Mouse (Mus musculus): Measurements from ENCODE around the gene Pnkp. TPM values are rescaled to one million over a fixed set of nuclear protein-coding genes. Genes with fewer than 3 reads are reported as not detected.

The Pnkp gene
- polyA plus RNA-seq, 1 experiment from 2014 or later = 63.4 TPM

DNA sequence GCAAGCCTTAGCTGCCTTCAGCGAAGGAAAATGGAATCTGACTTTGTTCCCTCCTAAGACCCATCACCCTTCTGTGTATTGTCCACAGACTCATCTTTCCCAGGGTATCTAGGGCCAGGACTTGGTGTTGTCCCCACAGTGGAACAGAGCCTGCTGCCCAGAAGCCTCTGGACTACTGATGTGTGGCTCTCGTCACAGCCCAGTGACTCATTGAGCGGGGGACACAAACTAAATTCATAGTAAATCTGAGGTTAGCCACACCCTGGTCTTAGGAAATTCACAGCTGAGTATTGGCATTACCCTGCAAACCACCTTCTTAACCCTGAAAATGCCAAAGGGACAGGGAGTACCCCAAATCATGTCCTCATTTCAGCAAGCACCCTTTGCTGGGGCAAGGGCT is 30.2 kb upstream of the Pnkp start:
- DNase-seq (ENCODE audit: low spot score) = no peak

DNA sequence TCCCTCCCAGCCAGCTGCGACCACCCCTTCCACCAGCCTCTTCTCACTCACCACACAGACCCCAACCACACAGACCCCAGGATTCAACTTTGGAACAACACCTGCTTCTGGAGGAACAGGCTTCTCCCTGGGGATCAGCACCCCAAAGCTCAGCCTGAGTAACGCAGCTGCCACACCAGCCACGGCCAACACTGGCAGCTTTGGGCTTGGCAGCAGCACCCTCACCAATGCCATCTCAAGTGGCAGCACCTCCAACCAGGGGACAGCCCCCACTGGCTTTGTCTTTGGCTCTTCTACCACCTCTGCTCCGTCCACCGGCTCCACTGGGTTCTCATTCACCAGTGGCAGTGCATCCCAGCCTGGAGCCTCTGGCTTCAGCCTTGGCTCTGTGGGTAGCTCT is 28.2 kb upstream of the Pnkp start:
- no peak for DNase-seq (ENCODE audit: low spot score)

- no peak for DNase-seq (ENCODE audit: low spot score)
Observed at GRCm38 (mm10) chr7:44832763-44833162, 24.2 kb upstream of the Pnkp start.

DNA sequence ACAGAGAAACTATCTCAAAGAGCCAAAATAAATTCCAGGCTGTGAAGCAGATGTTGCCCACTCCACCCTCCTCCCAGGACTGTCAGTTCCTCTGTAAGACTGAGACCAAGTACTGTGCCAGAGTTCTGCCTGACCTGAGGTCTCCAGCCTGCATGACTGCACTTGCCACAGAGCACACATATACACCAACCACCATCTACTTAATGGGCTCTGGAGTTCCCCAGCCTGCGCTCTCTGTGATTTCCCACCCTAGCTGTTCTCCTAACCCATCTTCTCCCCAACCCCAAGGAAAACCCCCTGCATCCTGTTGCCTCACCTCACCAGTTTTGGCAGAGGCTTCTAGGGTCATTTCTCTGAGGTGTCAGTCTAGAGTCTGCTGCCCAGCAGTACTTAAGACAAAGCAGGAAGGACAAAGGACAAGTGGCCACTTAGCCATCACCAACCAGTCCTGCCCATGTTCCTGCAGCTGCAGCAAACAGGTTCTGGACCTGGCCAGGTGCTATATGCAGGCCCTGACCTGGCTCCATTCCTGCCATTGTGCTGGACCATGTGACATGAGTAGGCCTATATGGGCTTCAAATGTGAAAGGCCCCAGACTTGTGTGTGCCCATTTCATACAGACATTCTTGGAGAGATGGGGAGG is 21.4 kb upstream of the Pnkp start:
- DNase-seq (ENCODE audit: low spot score) = no peak

DNA sequence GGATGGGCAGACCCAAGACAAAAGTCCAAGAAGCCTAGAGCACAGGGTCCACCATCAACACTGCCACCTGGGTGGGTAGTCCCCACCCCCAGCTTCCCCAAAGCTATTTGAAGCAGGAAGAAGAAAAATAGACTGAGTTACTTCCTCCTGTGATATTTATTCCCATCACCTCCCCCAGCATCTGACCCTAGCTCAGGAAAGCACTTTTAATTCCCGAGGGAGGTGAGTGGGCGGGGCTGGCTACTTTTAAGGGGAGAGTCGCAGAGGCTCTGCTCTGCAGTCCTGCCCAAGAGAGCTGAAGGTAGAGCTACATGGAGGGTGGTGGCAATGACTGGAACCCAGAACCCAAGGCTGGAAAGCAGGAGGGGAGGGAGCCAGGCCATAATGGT is 20.9 kb upstream of the Pnkp start:
- DNase-seq (ENCODE audit: low spot score) = no peak

GRCm38 (mm10) chr7:44836423-44837053 is 20.4 kb upstream of the Pnkp start:
- no peak for DNase-seq (ENCODE audit: low spot score)

- no peak for DNase-seq (ENCODE audit: low spot score)
Observed at GRCm38 (mm10) chr7:44838073-44838472, 18.9 kb upstream of the Pnkp start.

GRCm38 (mm10) chr7:44839171-44839490 is 17.8 kb upstream of the Pnkp start:
- DNase-seq (ENCODE audit: low spot score) = no peak

DNA sequence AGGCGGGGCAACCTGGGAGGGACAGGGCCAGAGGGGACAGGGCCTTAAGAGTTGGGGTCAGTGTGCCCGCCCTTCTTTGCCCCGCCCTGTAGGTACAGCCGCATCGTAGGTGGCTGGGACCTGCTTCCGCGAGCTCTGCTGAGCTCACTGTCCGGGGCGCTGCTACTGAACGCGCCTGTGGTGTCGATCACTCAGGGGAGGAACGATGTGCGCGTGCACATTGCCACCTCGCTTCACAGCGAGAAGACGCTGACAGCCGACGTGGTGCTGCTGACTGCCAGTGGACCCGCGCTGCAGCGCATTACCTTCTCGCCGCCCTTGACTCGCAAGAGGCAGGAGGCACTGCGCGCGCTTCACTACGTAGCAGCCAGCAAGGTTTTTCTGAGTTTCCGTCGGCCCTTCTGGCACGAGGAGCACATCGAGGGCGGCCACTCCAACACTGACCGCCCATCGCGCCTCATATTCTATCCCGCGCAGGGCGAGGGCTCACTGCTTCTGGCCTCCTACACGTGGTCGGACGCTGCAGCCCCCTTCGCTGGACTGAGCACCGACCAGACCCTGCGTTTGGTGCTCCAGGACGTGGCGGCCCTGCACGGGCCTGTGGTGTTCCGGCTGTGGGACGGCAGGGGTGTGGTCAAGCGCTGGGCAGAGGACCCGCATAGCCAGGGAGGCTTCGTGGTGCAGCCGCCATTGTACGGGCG is 17.3 kb upstream of the Pnkp start:
- DNase-seq (ENCODE audit: low spot score) = peak; percentile 58

DNA sequence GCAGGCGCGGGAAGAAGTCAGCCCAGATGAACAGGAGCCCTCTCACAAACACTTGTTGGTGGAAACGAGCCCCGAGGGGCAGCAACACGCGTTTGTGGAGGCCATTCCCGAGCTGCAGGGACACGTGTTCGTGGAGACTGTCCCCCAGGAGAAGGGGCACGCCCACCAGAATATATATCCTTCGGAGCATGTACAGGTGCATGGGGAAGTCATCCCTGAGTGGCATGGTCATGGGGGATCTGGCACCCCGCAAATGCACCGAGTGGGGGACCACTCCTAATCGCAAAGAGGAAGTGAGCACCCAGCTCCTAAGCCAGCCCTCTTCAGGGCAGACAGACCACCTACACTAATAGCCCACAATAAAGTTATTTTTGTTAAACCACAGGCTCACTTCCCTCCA is 16.5 kb upstream of the Pnkp start:
- no peak for DNase-seq (ENCODE audit: low spot score)

GRCm38 (mm10) chr7:44841825-44842463 is 15.0 kb upstream of the Pnkp start:
- DNase-seq (ENCODE audit: low spot score) = no peak

DNA sequence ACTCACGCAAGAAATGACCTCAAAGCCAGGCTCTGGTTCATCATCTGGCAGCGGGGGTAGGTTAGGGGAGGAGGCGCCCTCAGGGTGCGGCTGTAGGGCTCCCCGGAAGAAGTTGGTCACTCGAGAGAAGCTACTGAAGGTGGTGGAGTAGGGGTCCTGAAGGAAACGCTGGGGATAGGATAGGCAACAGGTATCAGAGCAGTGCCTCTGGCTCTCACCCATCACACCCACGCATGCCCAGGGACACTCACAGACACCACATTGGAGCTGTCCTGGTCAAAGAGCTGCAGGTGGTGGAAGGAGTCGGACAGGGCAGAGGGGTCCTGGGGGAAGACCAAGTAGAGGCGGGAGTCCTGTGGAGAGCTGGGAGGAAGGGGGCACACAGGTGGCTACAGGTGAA is 11.9 kb upstream of the Pnkp start:
- no peak for DNase-seq (ENCODE audit: low spot score)

GRCm38 (mm10) chr7:44846804-44847203 is 10.1 kb upstream of the Pnkp start:
- no peak for DNase-seq (ENCODE audit: low spot score)

GRCm38 (mm10) chr7:44847772-44848171 is 9.2 kb upstream of the Pnkp start:
- DNase-seq (ENCODE audit: low spot score) = no peak

- DNase-seq (ENCODE audit: low spot score) = peak; percentile 99
Observed at GRCm38 (mm10) chr7:44848561-44849415, 8.2 kb upstream of the Pnkp start, which contains the start of the genes Akt1s1 and Tbc1d17. Gene Akt1s1, plus strand, starts transcription at chr7:44848991. Gene Tbc1d17, minus strand, starts transcription at chr7:44849079.

GRCm38 (mm10) chr7:44849416-44850111 is 7.4 kb upstream of the Pnkp start:
- DNase-seq (ENCODE audit: low spot score) = peak; percentile 94

GRCm38 (mm10) chr7:44850146-44850545 is 6.8 kb upstream of the Pnkp start:
- peak; percentile 82 for DNase-seq (ENCODE audit: low spot score)

DNA sequence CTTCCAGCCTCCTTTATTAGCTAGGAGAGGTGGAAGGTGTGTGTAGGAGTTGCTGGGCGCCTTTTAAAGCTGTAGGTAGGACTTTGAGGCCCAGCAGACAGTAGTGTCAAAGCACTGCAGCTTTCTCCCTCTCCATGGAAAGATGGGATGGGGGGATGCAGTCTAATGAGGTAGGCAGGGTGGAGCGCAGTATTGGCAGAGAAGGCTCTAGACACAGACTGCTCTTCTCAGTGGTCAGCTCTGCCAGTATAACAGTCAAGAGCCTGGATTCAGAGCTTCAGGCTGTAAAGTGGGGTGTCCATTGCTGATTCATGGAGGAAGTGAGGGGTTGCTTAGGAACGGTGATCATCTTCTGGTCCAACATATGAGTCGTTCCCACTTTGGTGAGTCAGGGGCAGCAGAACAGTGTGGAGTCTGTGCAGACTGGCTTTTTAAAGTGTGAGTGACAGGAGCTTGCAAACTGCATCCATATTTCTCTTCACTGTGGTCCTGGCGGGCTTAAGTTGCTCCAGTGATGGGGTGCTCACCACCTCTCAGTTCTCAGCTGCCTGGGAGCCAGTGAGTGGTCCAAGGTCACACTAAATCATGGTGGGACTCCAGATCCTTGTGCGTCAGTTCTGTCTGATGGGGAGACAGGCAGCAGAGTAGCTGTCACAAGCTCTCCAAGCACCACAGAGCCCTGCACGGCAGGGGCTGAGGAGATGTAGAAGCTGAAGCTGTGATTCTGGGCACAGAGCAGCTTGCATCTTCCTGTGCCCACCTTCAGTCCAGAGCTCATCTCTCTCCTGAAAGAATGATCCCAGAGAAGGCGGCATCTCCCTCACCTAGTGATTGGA is 5.9 kb upstream of the Pnkp start:
- DNase-seq (ENCODE audit: low spot score) = no peak

- no peak for DNase-seq (ENCODE audit: low spot score)
Observed at GRCm38 (mm10) chr7:44851625-44852234, 5.2 kb upstream of the Pnkp start.
